Mouse (Mus musculus) cerebellum, adult 2 months (tissue): ENCODE results near the gene Erc2.

Experiments
- CTCF ChIP-seq: fragments of 200-500 bp; IDR thresholded peaks from 2 replicates; pipeline ENCODE4 v1.5.1; 2011; ENCODE audit warnings: low read depth, mild to moderate bottlenecking, control low read depth, low read length, moderate library complexity, borderline replicate concordance; ENCODE audit not compliant: insufficient read depth
- POLR2A ChIP-seq: fragments of 200-500 bp; IDR thresholded peaks from 2 replicates; pipeline ENCODE4 v1.6.1; 2011; ENCODE audit warnings: low read length, control low read depth, borderline replicate concordance; ENCODE audit not compliant: insufficient read depth

DNA sequence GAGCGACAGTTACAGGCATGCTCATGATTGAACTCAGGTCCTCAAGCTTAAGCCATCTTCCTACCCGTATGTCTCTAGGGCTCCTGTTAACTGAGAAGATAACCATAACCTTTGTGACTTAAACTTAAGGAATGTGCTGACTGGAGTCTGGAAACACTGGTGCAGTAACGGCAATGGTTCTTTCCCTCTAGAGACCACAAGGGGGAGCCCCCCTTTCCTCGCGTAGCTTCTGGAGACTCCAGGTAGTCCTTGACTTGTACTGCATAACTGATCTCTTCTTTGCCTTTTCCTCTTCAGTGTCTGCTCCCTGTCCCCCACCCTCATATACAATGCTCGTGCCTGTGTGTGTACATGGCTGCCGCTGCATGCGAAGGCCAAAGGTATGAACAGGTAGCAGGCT is 326.2 kb downstream of the Erc2 start:
- TF ChIP-seq CTCF (peak; percentile 15; the same call in 1 of the 2 replicates), POLR2A (no peak)
